Mouse (Mus musculus) liver, embryonic 12.5 days (tissue): ENCODE data around the gene Sfxn4. TPM values are rescaled to one million over a fixed set of nuclear protein-coding genes. Genes with fewer than 3 reads are reported as not detected.

Source experiments
- ATAC-seq: fragments of 200-750 bp; cut with Nextera tagmentation; 2 replicates; pipeline ENCODE4 v1.8.0; 2017; ENCODE audit warnings: moderate number of reproducible peaks, mild to moderate bottlenecking, moderate library complexity
- H3K27ac ChIP-seq: fragments of 300-500 bp; sonication (generic); 2 replicates; pipeline ENCODE4 v1.5.1; 2016; ENCODE audit warnings: mild to moderate bottlenecking
- H3K27me3 ChIP-seq: fragments of 300-500 bp; sonication (generic); replicated peaks from 2 replicates; pipeline ENCODE4 v1.6.1; 2016; ENCODE audit warnings: mild to moderate bottlenecking, moderate library complexity
- H3K36me3 ChIP-seq: fragments of 300-500 bp; sonication (generic); 2 replicates; pipeline ENCODE4 v1.6.1; 2016; ENCODE audit warnings: mild to moderate bottlenecking, moderate library complexity
- H3K4me1 ChIP-seq: fragments of 300-500 bp; sonication (generic); 2 replicates; pipeline ENCODE4 v1.6.1; 2016
- H3K4me2 ChIP-seq: fragments of 300-500 bp; sonication (generic); 2 replicates; pipeline ENCODE4 v1.6.1; 2016; ENCODE audit warnings: mild to moderate bottlenecking, moderate library complexity
- H3K4me3 ChIP-seq: fragments of 300-500 bp; sonication (generic); 2 replicates; pipeline ENCODE4 v1.5.1; 2016; ENCODE audit warnings: mild to moderate bottlenecking, moderate library complexity
- H3K9ac ChIP-seq: fragments of 300-500 bp; sonication (generic); 2 replicates; pipeline ENCODE4 v1.6.1; 2016; ENCODE audit warnings: mild to moderate bottlenecking, moderate library complexity
- H3K9me3 ChIP-seq: fragments of 300-500 bp; sonication (generic); replicated peaks from 2 replicates; pipeline ENCODE4 v1.6.1; 2016; ENCODE audit warnings: mild to moderate bottlenecking, moderate library complexity
- WGBS: fragments of 180-500 bp; shearing (Covaris S2); methylation state at CpG from one replicate; pipeline ENCODE4 v1.1.7; 2016; ENCODE audit not compliant: insufficient replicate concordance; 5-methylcytosine and 5-hydroxymethylcytosine counted together
- polyA plus RNA-seq: library from polyadenylated mRNA; unstranded; fragments of >200 nt; fragmentation: Nextera tagmentation; extraction: Ambion mirVana; gene quantifications from 2 replicates; pipeline ENCODE4 v1.2.1, GENCODE M21; 2016

Gene Sfxn4
- polyA plus RNA-seq, 1 experiment from 2014 or later: 1.7 TPM

DNA sequence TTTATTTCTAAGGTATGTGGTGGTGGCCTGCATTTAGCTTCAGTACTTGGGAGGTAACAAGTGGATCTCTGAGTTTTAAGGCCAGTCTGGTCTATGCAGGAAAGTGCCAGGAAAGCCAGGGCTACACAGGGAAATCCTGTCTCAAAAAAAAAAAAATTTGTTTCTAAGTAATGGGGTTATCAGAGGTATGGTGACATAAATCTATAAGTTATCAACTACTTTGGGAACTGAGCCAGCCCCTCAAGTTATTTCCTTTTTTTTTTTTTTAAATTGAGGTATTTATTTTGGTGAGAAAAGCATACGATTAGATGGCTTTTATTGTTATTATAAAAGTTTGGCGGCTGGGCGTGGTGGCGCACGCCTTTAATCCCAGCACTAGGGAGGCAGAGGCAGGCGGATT, 48.1 kb downstream of the Sfxn4 start:
- 90% methylated on average over 6 of the region's 6 CpGs for WGBS
- H3K36me3 ChIP-seq: peaks cover 36% of the 10 kb centered on the region
- H3K9ac ChIP-seq: no peak overlapping the region
- H3K4me2 ChIP-seq: peak overlapping the region; percentile 83
- no peaks in the 10 kb centered on the region for H3K9me3 ChIP-seq
- no peak overlapping the region for H3K4me3 ChIP-seq
- H3K27ac ChIP-seq: no peak overlapping the region
- H3K27me3 ChIP-seq: no peaks in the 10 kb centered on the region
- no peak for ATAC-seq
- H3K4me1 ChIP-seq: peaks cover 44% of the 10 kb centered on the region

DNA sequence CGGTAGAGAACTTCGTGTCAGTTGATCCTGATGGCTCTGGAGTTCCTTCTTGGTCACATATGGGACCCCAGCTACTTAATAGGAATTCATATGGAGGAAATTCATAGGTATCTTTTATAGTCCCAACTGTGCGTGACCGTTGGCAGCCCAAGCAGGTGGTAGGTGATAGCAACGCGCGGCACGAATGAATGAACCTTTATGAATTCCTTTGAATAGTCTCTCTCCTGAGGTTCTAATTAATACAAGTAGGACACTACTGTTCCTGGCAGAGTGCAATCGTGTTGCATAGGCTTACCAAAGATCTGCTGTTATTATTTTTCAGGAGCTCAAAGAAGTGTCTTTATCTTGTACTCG, 49.3 kb downstream of the Sfxn4 start:
- WGBS: 11% methylated on average over 10 of the region's 10 CpGs
- ATAC-seq: no peak; the same call in 1 of the 2 replicates
- Histone ChIP-seq H3K9ac (peak overlapping the region; percentile 87), H3K27ac (peak overlapping the region; percentile 88), H3K4me2 (peak overlapping the region; percentile 83), H3K4me1 (peaks cover 44% of the 10 kb centered on the region), H3K27me3 (no peaks in the 10 kb centered on the region), H3K36me3 (peaks cover 27% of the 10 kb centered on the region), H3K9me3 (no peaks in the 10 kb centered on the region), H3K4me3 (peak overlapping the region; percentile 86)

DNA sequence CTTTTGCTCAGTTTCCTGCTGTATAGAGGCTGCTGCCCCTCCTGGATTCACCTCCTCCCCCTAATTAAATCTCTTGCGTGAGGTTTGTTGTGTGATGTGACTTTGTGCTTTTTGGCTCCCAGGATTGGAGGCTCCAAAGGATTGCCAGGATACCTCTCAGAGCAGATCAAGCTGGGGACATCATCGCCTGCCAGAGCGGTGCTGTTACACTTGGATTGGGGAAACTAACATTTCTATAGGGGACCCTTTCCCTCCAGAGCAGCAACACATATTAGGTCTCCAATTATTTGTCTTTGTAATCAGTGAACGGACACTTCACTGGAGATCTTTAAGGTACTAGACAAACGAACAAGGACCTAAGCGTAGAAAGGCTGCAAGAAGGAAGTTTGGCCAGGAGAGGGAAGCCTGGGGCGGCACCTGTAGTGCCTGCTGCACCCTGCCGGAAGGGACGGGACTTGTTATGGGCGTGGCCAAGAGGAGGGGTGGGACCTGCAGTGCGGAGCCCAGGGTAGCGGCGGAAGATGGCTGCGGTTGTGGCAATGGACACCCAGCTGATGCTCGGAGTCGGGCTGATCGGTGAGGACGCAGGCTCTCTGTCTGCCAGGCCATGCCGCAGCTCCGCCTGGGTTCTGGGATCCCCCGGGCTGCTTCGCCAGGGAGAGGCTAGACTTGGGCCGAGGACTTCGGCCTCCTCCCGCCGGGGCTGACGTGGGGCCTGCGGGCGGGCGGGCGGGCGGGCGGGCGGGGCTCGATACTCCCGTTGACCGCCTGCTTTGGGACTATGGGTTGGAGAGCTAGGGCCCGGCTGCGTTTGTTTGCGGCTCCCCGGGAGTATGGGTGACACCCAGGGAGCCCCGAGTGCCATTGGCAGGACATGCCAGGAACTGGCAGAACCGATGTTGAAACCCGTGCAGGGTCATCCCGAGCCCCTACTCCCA, 49.9 kb downstream of the Sfxn4 start, which contains the start of gene Fam45a:
Gene Fam45a (plus strand): TSS at position 488 of the 938 bp plus-strand sequence.
- H3K4me2 ChIP-seq: peak within 1 kb of the TSS; percentile 83
- H3K36me3 ChIP-seq: peaks cover 21% of the 10 kb centered on the region
- peak within 1 kb of the TSS; percentile 88 for H3K27ac ChIP-seq
- 3% methylated on average over 45 of the region's 45 CpGs for WGBS
- H3K4me3 ChIP-seq: peak within 1 kb of the TSS; percentile 86
- peaks cover 44% of the 10 kb centered on the region for H3K4me1 ChIP-seq
- H3K9ac ChIP-seq: peak within 1 kb of the TSS; percentile 87
- peak; percentile 100 for ATAC-seq
- H3K27me3 ChIP-seq: no peaks in the 10 kb centered on the region
- no peaks in the 10 kb centered on the region for H3K9me3 ChIP-seq

DNA sequence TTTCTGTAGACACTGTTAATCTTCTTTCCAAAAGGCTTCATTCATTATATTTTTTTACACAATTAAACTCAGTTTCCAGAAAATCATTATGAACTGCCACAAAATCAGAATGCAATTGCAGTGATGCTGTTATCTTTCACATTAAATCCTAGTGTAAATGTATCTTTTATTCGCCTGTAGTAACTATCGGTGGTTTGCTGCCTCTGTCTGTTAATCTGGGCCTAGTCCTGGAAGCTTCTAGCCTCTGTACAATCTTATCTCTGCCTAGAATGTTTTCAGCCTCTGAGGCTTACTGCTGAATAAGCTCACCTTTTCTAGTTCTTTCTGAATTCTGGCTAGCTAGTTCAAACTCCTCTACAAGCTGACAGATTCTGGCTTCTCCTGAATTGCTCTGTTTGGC, 51.4 kb downstream of the Sfxn4 start:
- H3K27me3 ChIP-seq: no peaks in the 10 kb centered on the region
- H3K27ac ChIP-seq: peak overlapping the region; percentile 54
- H3K4me2 ChIP-seq: no peak overlapping the region
- peaks cover 8% of the 10 kb centered on the region for H3K36me3 ChIP-seq
- H3K4me1 ChIP-seq: peaks cover 44% of the 10 kb centered on the region
- H3K4me3 ChIP-seq: no peak overlapping the region
- ATAC-seq: no peak
- peak overlapping the region; percentile 17; the same call in 1 of the 2 replicates for H3K9ac ChIP-seq
- 19% methylated on average over 2 of the region's 2 CpGs for WGBS
- no peaks in the 10 kb centered on the region for H3K9me3 ChIP-seq

DNA sequence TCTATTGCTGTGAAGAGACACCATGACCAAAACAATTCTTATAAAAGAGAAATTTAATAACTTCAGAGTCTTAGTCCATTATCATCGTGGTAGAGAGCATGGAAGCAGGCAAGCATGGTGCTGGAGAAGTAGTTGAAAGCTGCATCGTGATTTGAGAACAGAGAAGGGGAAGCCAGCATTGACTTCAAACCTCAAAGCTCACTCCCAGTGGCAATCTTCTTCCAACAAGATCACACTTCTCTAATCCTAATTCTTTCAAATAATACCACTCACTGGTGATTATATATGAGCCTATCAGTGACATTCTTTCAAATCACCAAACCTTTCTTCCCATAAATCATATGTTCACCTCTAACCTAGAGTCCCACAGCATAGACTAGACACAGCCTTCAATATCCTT, 56.4 kb downstream of the Sfxn4 start:
- Histone ChIP-seq H3K4me3 (no peak overlapping the region), H3K4me1 (peaks cover 32% of the 10 kb centered on the region), H3K9ac (no peak overlapping the region), H3K27me3 (0 out of 2 replicates have a peak, but pooled peaks cover 6% of the 10 kb centered on the region), H3K27ac (no peak overlapping the region), H3K4me2 (no peak overlapping the region), H3K9me3 (no peaks in the 10 kb centered on the region), H3K36me3 (no peaks in the 10 kb centered on the region)
- no peak for ATAC-seq
- WGBS: 31% methylated on average over 2 of the region's 2 CpGs

DNA sequence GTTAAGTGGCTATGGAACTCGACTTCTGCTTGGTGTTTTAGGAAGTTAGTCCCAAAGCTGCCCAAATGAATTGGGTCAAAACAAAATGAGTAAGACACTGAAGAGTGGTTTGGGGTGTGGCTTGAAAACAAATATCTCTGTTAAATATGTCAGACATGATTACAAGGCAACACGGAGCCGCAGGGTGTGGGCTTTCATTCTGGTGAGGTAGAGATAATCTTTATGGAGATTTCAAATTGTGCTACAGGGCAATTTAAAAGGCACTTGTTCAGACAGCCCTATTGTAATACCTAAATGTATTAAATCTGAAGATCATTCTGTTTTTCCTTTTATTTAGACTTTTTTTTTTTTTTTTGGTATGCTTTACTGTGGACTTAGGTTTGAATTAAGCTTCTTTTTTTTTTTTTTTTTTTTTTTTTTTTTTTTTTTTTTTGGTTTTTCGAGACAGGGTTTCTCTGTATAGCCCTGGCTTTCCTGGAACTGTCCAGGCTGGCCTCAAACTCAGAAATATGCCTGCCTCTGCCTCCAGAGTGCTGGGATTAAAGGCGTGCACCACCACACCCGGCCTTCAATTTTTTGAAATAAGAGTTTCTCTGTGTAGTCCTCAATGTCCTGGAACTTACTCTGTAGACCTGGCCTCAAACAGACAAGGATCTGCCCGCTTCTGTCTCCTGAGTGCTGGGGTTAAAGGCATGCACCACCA, 61.3 kb downstream of the Sfxn4 start:
- no peaks in the 10 kb centered on the region for H3K36me3 ChIP-seq
- H3K27me3 ChIP-seq: 0 out of 2 replicates have a peak, but pooled peaks cover 6% of the 10 kb centered on the region
- no peak overlapping the region for H3K9ac ChIP-seq
- peak overlapping the region; percentile 50 for H3K4me2 ChIP-seq
- ATAC-seq: peak; percentile 91
- WGBS: 22% methylated on average over 7 of the region's 7 CpGs
- H3K4me3 ChIP-seq: no peak overlapping the region
- H3K9me3 ChIP-seq: 0 out of 2 replicates have a peak, but pooled peaks cover 5% of the 10 kb centered on the region
- peaks cover 59% of the 10 kb centered on the region for H3K4me1 ChIP-seq
- peak overlapping the region; percentile 88 for H3K27ac ChIP-seq

DNA sequence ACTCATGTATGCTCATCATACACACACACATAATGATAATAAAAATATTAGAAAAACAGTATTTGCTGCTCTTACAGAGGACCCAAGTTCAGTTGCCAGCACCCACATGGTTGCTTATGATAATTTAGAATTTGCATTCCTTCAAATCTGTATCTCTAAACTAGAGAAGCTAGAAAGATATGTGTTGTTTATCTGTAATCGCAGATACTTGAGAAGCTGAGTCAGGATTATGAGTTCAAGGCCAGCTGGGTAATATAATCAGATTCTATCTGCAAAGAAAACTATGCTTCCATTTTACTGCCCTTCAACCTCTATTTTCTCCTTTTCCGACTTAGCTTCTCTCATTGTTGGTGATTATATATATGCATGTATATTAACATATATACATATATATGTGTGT, 63.9 kb downstream of the Sfxn4 start:
- no peak for ATAC-seq
- 87% methylated on average over 2 of the region's 2 CpGs for WGBS
- Histone ChIP-seq H3K27ac (no peak overlapping the region), H3K4me2 (no peak overlapping the region), H3K4me1 (peaks cover 67% of the 10 kb centered on the region), H3K4me3 (no peak overlapping the region), H3K9ac (no peak overlapping the region), H3K9me3 (0 out of 2 replicates have a peak, but pooled peaks cover 5% of the 10 kb centered on the region), H3K36me3 (no peaks in the 10 kb centered on the region), H3K27me3 (no peaks in the 10 kb centered on the region)

DNA sequence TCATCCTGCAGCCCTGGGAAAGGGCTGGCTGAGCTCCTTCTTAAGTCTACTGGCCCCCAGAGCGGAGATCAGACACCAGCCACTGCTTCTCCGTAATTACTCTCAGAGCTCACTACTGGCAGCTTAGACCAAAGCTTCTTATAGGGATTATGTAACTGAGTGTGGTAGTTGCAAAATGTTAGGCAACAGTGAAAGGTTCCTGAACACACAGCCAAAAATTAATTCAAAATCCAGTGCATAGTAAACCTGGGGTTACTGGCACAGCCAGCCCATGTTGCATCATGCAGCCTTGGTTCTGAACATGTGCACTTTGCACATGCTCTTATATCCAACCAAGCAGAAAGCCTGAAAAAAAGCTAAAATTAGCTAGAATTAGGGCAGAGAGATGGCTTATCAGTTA, 66.0 kb downstream of the Sfxn4 start:
- ATAC-seq: no peak
- no peak overlapping the region for H3K4me2 ChIP-seq
- 0 out of 2 replicates have a peak, but pooled peaks cover 5% of the 10 kb centered on the region for H3K9me3 ChIP-seq
- H3K4me1 ChIP-seq: peaks cover 54% of the 10 kb centered on the region
- no peaks in the 10 kb centered on the region for H3K36me3 ChIP-seq
- H3K4me3 ChIP-seq: no peak overlapping the region
- peak overlapping the region; percentile 51 for H3K27ac ChIP-seq
- no peaks in the 10 kb centered on the region for H3K27me3 ChIP-seq
- H3K9ac ChIP-seq: no peak overlapping the region
- WGBS: 83% methylated on average over 2 of the region's 2 CpGs

DNA sequence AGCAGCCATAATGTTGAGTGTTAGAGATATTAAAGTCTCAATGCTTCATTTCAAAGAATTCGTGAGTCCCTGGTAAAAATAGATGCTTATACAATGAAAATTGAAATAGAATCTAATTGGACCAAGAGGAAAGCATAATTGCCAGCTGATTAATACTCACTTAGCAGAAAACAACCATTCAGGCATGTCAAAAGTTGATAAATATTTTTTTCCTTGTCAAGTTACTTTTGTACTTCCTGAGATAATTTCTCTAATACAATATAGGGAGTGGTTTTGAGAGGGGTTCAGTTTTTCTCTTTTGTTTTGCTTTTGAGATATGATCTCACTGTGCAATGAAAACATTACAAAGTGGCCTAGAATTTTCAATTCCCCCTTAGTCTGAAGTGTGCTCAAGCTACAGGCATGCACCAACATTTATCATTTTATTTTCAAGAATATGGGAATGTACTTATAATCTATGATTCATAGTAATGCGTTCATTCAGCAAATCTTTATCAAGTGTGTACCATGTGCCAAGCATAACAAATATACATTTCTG, 68.0 kb downstream of the Sfxn4 start:
- Histone ChIP-seq H3K4me1 (peaks cover 41% of the 10 kb centered on the region), H3K9ac (no peak overlapping the region; the same call in 1 of the 2 replicates), H3K4me2 (no peak overlapping the region), H3K36me3 (no peaks in the 10 kb centered on the region), H3K27me3 (no peaks in the 10 kb centered on the region), H3K4me3 (no peak overlapping the region), H3K27ac (no peak overlapping the region), H3K9me3 (0 out of 2 replicates have a peak, but pooled peaks cover 5% of the 10 kb centered on the region)
- whole genome bisulfite sequencing: 82% methylated on average over 2 of the region's 2 CpGs
- no peak for ATAC-seq

DNA sequence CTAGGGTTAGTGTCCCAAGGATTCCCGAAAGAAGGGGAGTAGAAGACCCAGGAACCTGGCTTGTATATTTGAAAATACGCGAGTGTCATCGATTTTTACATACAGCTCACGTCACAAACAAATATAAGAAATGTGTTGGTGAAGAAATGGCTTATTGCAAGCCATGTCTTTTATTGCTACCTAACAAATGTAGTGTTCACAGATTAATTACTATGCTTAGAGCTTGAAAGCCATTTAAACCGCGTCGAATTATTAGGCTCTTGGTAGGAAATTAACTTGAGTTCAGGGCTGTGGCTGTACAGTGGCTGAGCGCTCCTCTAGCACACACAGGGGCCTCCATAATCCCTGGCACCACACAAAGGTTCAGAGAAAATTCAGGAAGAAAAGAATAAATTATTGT, 70.1 kb downstream of the Sfxn4 start:
- 15% methylated on average over 9 of the region's 9 CpGs for WGBS
- Histone ChIP-seq H3K36me3 (peaks cover 7% of the 10 kb centered on the region), H3K4me3 (peak overlapping the region; percentile 99), H3K9me3 (no peaks in the 10 kb centered on the region), H3K27ac (peak overlapping the region; percentile 99), H3K27me3 (no peaks in the 10 kb centered on the region), H3K4me2 (peak overlapping the region; percentile 92), H3K4me1 (peaks cover 46% of the 10 kb centered on the region), H3K9ac (peak overlapping the region; percentile 100)
- ATAC-seq: no peak

DNA sequence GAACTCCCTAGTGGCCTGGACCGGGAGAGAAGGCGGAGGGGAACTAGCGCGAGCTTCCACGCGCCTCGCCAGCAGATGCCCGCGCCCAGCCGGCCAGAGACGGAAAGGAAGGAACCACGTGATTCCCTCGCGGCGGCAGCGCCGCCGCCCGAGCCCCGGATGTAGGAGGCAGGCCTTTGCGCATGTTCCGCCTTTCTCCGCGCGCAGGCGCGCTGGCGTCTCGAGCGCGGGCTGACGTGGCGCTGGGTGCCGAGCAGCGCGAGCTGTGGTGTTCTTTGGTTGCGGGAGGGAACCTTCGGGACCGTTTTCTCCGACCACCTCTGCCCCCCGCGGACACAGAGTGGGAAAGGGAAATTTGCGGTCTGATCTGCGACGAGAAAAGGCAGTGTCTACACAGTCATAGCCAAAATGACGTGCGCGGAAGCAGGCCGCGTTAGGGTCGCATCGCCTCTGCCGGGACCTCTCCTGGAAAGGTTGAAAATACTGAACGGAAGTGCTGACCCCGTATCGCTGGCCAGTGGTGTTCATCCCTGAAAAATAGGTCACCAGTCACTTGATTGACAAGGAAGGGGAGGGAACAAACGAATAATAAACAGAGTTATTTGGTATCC, 70.6 kb downstream of the Sfxn4 start, which contains the start of gene Eif3a:
Gene Eif3a (minus strand): TSS at position 108 of the 611 bp plus-strand sequence.
- peak within 1 kb of the TSS; percentile 99 for H3K27ac ChIP-seq
- no peaks in the 10 kb centered on the region for H3K27me3 ChIP-seq
- peak; percentile 93 for ATAC-seq
- peak within 1 kb of the TSS; percentile 100 for H3K9ac ChIP-seq
- under 1% methylated on average over 57 of the region's 57 CpGs for WGBS
- peaks cover 11% of the 10 kb centered on the region for H3K36me3 ChIP-seq
- peak within 1 kb of the TSS; percentile 99 for H3K4me3 ChIP-seq
- H3K4me1 ChIP-seq: peaks cover 51% of the 10 kb centered on the region
- peak within 1 kb of the TSS; percentile 92 for H3K4me2 ChIP-seq
- no peaks in the 10 kb centered on the region for H3K9me3 ChIP-seq
